Mouse (Mus musculus): Measurements from ENCODE around the gene Ccdc65. TPM values are rescaled to one million over a fixed set of nuclear protein-coding genes. Genes with fewer than 3 reads are reported as not detected.
A peak's percentile ranks its signal among the peaks of the same experiment; 100 is the strongest.

The Ccdc65 gene
- polyA plus RNA-seq, 1 experiment: 3.2 TPM

DNA sequence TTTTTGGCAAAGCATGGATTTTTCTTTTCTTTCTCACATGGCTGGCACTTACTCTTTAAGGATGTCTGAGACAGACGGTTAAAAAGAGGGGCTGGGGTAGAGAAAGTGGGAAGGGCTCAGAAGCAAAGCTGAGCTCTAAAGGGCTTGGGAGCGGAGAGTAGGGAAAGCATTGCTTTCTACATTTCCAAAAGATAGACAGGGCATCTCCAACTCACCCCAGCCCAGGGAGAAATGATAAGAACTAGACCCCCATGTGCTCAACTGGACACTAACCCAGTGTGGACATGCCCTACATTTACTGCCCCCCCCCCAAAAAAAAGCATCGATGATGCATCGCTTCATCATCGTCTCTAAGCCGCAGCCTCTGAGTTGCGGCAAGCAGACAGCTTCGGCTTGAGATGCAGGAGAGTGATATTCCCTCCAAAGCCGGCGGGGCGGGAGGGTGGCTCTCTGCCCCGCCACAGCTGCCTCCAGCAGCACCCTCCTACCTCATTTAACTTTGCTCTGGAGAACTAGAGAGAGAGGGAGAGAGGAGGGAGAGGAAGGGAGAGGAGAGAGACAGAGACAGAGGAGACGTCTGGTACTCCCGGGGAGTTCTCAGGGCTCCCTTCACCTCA is 32.3 kb upstream of the Ccdc65 start:
- Histone ChIP-seq H3K4me3 (ENCODE audit: insufficient read depth, low read length) (peak overlapping the region; percentile 53), H3K4me1 (ENCODE audit: control insufficient read depth, insufficient read depth, low read length) (0 out of 2 replicates have a peak, but pooled peaks cover 3% of the 10 kb centered on the region), H3K27ac (ENCODE audit: insufficient read depth, low read length) (no peak overlapping the region)
- TF ChIP-seq CTCF (IDR thresholded peaks at IDR 0.05; ENCODE audit: borderline replicate concordance, insufficient read depth, low read length): no peak
- TF ChIP-seq POLR2A (IDR thresholded peaks at IDR 0.05; ENCODE audit: low read depth, low read length): no peak

DNA sequence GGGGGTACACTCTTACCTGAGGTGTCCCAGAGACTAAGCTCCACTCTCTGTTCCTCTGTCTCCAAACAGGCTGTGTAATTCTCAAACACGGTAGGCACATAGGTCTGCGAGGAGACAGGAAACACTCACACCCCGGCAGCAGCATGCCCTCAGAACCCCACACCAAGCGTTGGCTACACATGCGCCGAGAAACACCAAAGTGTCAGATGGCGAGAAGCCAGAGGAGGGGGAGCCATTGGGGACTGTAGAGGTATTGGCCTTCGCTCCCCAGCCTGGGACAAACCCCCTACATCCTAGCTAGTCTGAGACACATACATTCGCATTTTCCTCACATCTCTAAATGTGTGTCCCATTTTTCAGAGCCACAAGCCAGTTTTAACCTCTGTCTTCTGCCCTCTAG is 31.5 kb upstream of the Ccdc65 start:
- 0 out of 2 replicates have a peak, but pooled peaks cover 3% of the 10 kb centered on the region for H3K4me1 ChIP-seq (ENCODE audit: control insufficient read depth, insufficient read depth, low read length)
- H3K4me3 ChIP-seq (ENCODE audit: insufficient read depth, low read length): peak overlapping the region; percentile 53
- TF ChIP-seq CTCF (IDR thresholded peaks at IDR 0.05; ENCODE audit: borderline replicate concordance, insufficient read depth, low read length) (no peak), POLR2A (IDR thresholded peaks at IDR 0.05; ENCODE audit: low read depth, low read length) (no peak)
- no peak overlapping the region for H3K27ac ChIP-seq (ENCODE audit: insufficient read depth, low read length)

DNA sequence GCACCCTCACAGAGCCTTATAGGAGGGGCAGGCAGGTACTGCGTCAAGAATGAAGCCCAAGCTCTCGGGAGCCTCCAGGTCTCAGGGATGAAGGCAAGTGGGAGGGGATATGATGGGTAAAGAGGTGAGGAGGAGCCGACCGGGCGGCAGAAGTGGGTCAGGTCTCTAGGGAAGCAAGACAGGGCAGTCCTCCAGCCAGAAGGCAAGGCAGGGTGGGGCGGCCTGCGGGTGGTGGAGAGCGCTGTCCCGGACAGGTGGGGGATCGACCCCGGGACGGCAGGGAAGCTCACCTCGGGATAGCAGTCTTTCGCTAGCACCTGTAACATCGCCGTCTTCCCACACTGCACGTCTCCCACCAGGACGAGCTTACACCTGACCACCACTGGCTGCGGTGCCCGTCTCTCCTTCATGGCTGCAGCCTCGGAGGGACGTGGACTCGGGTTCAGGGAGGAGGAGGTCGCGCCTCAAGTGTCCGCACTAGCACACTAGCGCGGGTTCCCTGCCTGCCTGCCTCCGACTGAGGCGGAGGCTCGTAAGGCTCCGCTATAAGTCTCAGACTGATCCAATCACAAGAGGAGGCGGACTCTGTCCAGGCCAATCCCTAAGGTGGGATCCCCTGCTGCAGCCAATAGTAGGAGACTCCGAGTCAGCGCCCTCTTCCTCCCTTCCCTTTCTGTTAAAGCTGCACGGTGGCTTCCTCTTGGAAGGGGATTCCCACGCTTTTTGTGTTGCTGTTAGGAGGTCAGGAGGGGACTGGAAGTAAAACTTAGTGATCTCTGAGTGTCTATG is 30.9 kb upstream of the Ccdc65 start, which contains the start of gene Rnd1:
Rnd1 (minus strand) TSS at position 522 of the 789 bp plus-strand sequence.
- peak within 1 kb of the TSS; percentile 53 for H3K4me3 ChIP-seq (ENCODE audit: insufficient read depth, low read length)
- no peak within 1 kb of the TSS for H3K27ac ChIP-seq (ENCODE audit: insufficient read depth, low read length)
- TF ChIP-seq POLR2A (IDR thresholded peaks at IDR 0.05; ENCODE audit: low read depth, low read length) (peak; percentile 100), CTCF (IDR thresholded peaks at IDR 0.05; ENCODE audit: borderline replicate concordance, insufficient read depth, low read length) (no peak)
- H3K4me1 ChIP-seq (ENCODE audit: control insufficient read depth, insufficient read depth, low read length): 0 out of 2 replicates have a peak, but pooled peaks cover 3% of the 10 kb centered on the region

DNA sequence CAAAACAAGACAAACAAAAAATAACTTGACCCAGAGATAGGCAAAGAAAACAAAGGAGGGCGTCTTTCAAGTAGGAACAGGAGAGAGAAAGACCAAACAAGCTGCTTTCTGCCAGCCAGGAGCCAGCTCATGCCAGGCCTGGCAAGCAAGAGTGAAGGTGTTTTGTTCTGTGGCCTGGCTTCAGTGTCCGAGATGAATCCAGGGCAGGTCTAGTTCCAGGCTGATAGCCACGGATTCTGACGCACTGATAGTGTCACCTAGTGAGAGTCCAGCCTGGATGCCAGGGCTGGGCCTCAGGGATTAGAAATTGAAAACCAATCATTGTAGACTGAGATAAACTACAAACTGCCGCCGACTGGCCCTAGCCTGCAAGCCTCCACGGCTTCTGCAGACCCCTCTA is 30.0 kb upstream of the Ccdc65 start:
- Histone ChIP-seq H3K4me1 (ENCODE audit: control insufficient read depth, insufficient read depth, low read length) (no peaks in the 10 kb centered on the region), H3K27ac (ENCODE audit: insufficient read depth, low read length) (no peak overlapping the region), H3K4me3 (ENCODE audit: insufficient read depth, low read length) (no peak overlapping the region)
- no peak for TF ChIP-seq POLR2A (IDR thresholded peaks at IDR 0.05; ENCODE audit: low read depth, low read length)
- no peak for TF ChIP-seq CTCF (IDR thresholded peaks at IDR 0.05; ENCODE audit: borderline replicate concordance, insufficient read depth, low read length)

DNA sequence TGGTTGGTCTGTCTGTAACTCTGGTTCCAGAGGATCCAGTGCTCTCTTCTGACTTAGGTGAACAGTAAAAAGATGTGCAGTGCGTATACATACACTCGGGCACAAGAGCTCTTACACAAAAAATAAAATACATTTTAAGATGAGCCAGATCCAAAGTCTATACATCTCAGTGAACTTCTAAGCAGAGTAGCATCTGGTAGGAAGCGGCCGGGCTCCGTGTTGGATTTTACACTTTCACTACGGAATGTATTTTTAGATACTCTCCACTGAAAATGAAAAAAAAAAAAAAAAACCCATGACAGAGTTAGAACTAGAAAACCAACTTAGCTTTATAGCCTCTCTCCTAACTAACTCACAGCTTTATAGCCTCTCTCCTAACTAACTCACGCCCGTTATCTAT is 27.3 kb upstream of the Ccdc65 start:
- TF ChIP-seq POLR2A (IDR thresholded peaks at IDR 0.05; ENCODE audit: low read depth, low read length) (no peak), CTCF (IDR thresholded peaks at IDR 0.05; ENCODE audit: borderline replicate concordance, insufficient read depth, low read length) (no peak)
- no peak overlapping the region for H3K4me3 ChIP-seq (ENCODE audit: insufficient read depth, low read length)
- H3K4me1 ChIP-seq (ENCODE audit: control insufficient read depth, insufficient read depth, low read length): no peaks in the 10 kb centered on the region
- H3K27ac ChIP-seq (ENCODE audit: insufficient read depth, low read length): no peak overlapping the region

DNA sequence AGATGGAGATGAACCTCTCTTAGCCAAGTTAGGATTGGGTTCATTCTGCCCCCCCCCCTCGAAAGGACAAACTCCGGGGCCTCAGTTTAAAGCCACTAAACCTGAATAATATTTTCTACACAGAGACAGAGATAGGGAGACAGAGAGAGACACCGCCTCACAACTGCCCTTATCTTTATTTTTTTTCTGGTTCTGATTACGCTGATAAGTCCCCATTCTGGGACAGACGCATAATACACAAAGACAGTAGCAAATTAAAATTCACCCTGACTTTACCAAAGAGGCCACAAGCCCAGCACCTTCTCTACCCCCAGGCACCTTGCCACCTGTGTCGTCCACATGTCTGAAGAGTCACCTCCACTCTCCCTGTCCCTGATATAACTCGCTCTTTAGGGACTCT is 26.4 kb upstream of the Ccdc65 start:
- TF ChIP-seq CTCF (IDR thresholded peaks at IDR 0.05; ENCODE audit: borderline replicate concordance, insufficient read depth, low read length): no peak
- no peak for TF ChIP-seq POLR2A (IDR thresholded peaks at IDR 0.05; ENCODE audit: low read depth, low read length)
- H3K4me3 ChIP-seq (ENCODE audit: insufficient read depth, low read length): no peak overlapping the region
- H3K27ac ChIP-seq (ENCODE audit: insufficient read depth, low read length): no peak overlapping the region
- no peaks in the 10 kb centered on the region for H3K4me1 ChIP-seq (ENCODE audit: control insufficient read depth, insufficient read depth, low read length)

DNA sequence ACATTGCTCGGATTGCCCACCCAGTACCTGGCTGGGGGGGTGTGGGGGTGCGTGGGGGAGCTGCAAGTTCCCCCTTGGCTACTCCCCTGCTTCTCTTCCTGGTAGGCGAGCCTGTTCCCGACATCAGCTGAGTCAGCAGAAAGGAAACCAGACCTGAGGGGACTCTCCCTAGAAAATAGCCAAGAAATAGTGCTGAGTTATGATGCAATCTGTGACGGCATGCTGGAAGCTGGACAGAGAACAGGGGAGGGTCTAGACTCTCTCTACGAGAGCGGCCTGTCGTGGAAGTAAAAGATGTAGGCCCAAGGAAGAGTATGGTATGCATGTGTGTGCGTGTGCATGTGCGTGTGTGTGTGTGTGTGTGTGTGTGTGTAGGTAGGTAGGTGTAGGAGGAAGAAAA is 24.8 kb upstream of the Ccdc65 start:
- Histone ChIP-seq H3K27ac (ENCODE audit: insufficient read depth, low read length) (no peak overlapping the region), H3K4me1 (ENCODE audit: control insufficient read depth, insufficient read depth, low read length) (no peaks in the 10 kb centered on the region), H3K4me3 (ENCODE audit: insufficient read depth, low read length) (no peak overlapping the region)
- TF ChIP-seq CTCF (IDR thresholded peaks at IDR 0.05; ENCODE audit: borderline replicate concordance, insufficient read depth, low read length) (no peak), POLR2A (IDR thresholded peaks at IDR 0.05; ENCODE audit: low read depth, low read length) (no peak)

DNA sequence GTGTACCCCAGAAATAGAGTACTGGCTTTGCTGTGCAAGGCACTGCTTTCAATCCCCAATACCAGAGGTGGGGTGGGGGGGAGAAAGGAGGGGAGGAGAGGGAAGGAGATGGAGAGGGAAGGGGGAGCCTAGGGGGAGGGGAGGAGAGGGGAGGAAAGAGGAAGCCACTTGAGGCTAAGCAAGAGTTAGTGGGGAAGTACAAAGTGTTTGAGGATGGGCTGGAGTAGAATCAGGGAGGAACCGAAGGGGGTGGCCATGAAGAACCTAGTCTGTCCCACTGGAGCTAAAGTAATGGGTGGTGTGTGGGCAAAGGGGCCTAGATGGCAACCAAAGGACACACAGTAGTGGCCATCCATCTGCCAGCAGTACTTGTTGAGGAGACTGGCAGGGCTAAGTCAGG is 24.3 kb upstream of the Ccdc65 start:
- Histone ChIP-seq H3K4me3 (ENCODE audit: insufficient read depth, low read length) (no peak overlapping the region), H3K4me1 (ENCODE audit: control insufficient read depth, insufficient read depth, low read length) (no peaks in the 10 kb centered on the region), H3K27ac (ENCODE audit: insufficient read depth, low read length) (no peak overlapping the region)
- no peak for TF ChIP-seq POLR2A (IDR thresholded peaks at IDR 0.05; ENCODE audit: low read depth, low read length)
- TF ChIP-seq CTCF (IDR thresholded peaks at IDR 0.05; ENCODE audit: borderline replicate concordance, insufficient read depth, low read length): no peak

DNA sequence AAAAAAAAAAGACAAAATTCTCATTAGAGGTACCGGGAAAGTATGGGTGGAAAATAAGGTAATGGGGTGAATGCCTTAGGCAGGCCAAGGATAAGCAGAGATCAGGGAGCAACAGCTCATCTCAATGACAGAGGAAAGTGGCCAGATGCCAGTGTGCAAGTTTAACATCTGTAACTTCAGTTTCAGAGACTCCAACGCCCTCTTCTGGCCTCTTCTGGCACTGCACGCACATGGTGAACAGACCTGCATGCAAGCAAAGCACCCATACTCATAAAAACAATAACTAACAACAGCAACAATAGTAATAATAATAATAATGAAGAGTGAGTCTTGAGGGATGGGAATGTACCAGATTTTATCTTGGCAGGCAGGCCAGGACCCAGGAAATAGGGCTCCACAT is 22.1 kb upstream of the Ccdc65 start:
- no peaks in the 10 kb centered on the region; the same call in 1 of the 2 replicates for H3K4me1 ChIP-seq (ENCODE audit: control insufficient read depth, insufficient read depth, low read length)
- TF ChIP-seq CTCF (IDR thresholded peaks at IDR 0.05; ENCODE audit: borderline replicate concordance, insufficient read depth, low read length): no peak
- no peak overlapping the region for H3K4me3 ChIP-seq (ENCODE audit: insufficient read depth, low read length)
- no peak overlapping the region for H3K27ac ChIP-seq (ENCODE audit: insufficient read depth, low read length)

DNA sequence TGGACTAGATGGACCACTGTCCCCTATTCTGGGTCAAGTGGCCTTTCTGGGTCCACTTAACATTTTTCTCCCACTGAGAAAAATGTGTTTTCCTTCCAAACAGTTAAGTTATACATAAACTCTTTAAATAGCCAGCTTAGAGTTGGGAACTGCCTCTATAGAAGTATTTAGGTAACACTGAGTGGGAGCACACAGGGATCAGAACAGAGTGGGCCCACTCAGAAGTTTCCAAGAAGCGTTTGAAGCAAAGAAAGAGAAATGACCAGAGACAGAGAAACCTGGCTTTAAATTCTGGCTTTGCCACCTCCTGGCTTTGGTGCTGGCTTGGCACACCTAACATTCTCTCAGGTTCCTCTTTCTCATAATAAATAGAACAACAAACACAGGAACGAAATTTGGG is 18.3 kb upstream of the Ccdc65 start:
- TF ChIP-seq POLR2A (IDR thresholded peaks at IDR 0.05; ENCODE audit: low read depth, low read length) (no peak), CTCF (IDR thresholded peaks at IDR 0.05; ENCODE audit: borderline replicate concordance, insufficient read depth, low read length) (no peak)
- Histone ChIP-seq H3K4me1 (ENCODE audit: control insufficient read depth, insufficient read depth, low read length) (peaks cover 5% of the 10 kb centered on the region; the same call in 1 of the 2 replicates), H3K27ac (ENCODE audit: insufficient read depth, low read length) (no peak overlapping the region), H3K4me3 (ENCODE audit: insufficient read depth, low read length) (no peak overlapping the region)

Data from embryonic fibroblast, embryonic 13.5 days (primary cell).